14 mouse cellular contexts compared by ENCODE assay signal in genomic region chrX:51278270-51278669, GRCm38 (mm10).
DNase-seq lines count a peak whose midpoint lies in the region; ATAC-seq lines count a peak whose summit lies in the region.
"Had no signal": no experiment of that assay in that cellular context is flagged by ENCODE, and none has a peak within 500 bp of the region (broad histone marks: within the 10 kb centered on the region; RNA-seq: fewer than 3 reads in every experiment).

No protein-coding gene starts in this region.

- peak; percentile 1 for DNase-seq in adrenal gland, postnatal 10 days
- no peak for DNase-seq in adrenal gland, adult 2 months
- no peak for DNase-seq in kidney, adult 9 months
- peak; percentile 2 for DNase-seq in 3T3-L1 (ENCODE audit: low read depth, low spot score)
- peak; percentile 5 to 71 for DNase-seq in left cerebral cortex, postnatal 25 days (ENCODE audit: low spot score in 2 of 2)
- DNase-seq in cerebellum, adult 11-12 months, result no peak
- DNase-seq: cerebellum, adult 18-20 months; heart, adult 2 months; thymus, postnatal 36 days had no signal

- no peaks in the 10 kb centered on the region for H3K4me1 ChIP-seq in kidney, embryonic 14.5 days (ENCODE audit: control insufficient read depth, insufficient read depth, low read length)

- H3K9me3 ChIP-seq in kidney, embryonic 14.5 days (ENCODE audit: control insufficient read depth, low read length), result no peaks in the 10 kb centered on the region
- H3K9me3 ChIP-seq: G1E had no signal

- no peak overlapping the region for H3K9ac ChIP-seq in kidney, embryonic 14.5 days (ENCODE audit: low read depth, low read length)

- H3K4me3 ChIP-seq in kidney, embryonic 14.5 days (ENCODE audit: low read length), result no peak overlapping the region
- H3K4me3 ChIP-seq: heart, adult 2 months had no signal

- no peaks in the 10 kb centered on the region for H3K36me3 ChIP-seq in kidney, embryonic 14.5 days (ENCODE audit: control insufficient read depth, insufficient read depth, low read length)
- H3K36me3 ChIP-seq: G1E had no signal

- no peak overlapping the region for H3K27ac ChIP-seq in kidney, embryonic 14.5 days (ENCODE audit: low read depth, low read length)
- H3K27ac ChIP-seq: heart, adult 2 months had no signal

- H3K27me3 ChIP-seq in kidney, embryonic 14.5 days (ENCODE audit: control insufficient read depth, insufficient read depth, low read length), result no peaks in the 10 kb centered on the region

- intact Hi-C loops in left cerebral cortex, postnatal 25 days (cut with DNase I), result no loop called here

- no peak overlapping the region for H3K4me2 ChIP-seq in kidney, embryonic 14.5 days (replicated peaks; ENCODE audit: low read depth, low read length)
- H3K4me2 ChIP-seq: liver, embryonic 11.5 days had no signal

- ATAC-seq in kidney, embryonic 14.5 days (ENCODE audit: low FRiP score, low TSS enrichment), result 0 out of 2 replicates have a peak, but pooled peaks have one; percentile 46
- no peak for ATAC-seq in inflammation-experienced regulatory T-cells, adult 6 months
- ATAC-seq: intestine, embryonic 16.5 days had no signal

Comparison
In these comparisons a context has a peak if more than half of its experiments do, and no peak if none do; other contexts are left out.
1. DNase-seq: peak in adrenal gland, postnatal 10 days (single experiment), 3T3-L1 (single experiment) and left cerebral cortex, postnatal 25 days (2 of 2); none in adrenal gland, adult 2 months (single experiment), kidney, adult 9 months (single experiment) and cerebellum, adult 11-12 months (single experiment).